Mouse (Mus musculus) forebrain, embryonic 16.5 days (tissue): ENCODE measurements at regions not wholly inside any gene's neighbourhood (a gene's known extent, or its start where the extent isn't known, plus 50 kb on each side); places are given as distances from the start of the nearest gene placed in this dataset.

Experiments used
- ATAC-seq: fragments of 200-750 bp; cut with Nextera tagmentation; 2 replicates; pipeline ENCODE4 v1.8.0; 2017; ENCODE audit warnings: mild to moderate bottlenecking, moderate library complexity
- H3K27ac ChIP-seq: fragments of 300-500 bp; sonication (generic); 2 replicates; pipeline ENCODE4 v1.5.1; 2014; ENCODE audit warnings: low read length, control low read depth
- H3K27me3 ChIP-seq: fragments of 300-500 bp; sonication (generic); replicated peaks from 2 replicates; pipeline ENCODE4 v1.6.1; 2014; ENCODE audit warnings: low read length; ENCODE audit not compliant: control insufficient read depth, insufficient read depth
- H3K36me3 ChIP-seq: fragments of 300-500 bp; sonication (generic); 2 replicates; pipeline ENCODE4 v1.6.1; 2014; ENCODE audit not compliant: control insufficient read depth, insufficient read depth
- H3K4me1 ChIP-seq: fragments of 300-500 bp; sonication (generic); replicated peaks from 2 replicates; pipeline ENCODE4 v1.6.1; 2014; ENCODE audit warnings: low read length; ENCODE audit not compliant: control insufficient read depth, insufficient read depth
- H3K4me2 ChIP-seq: fragments of 300-500 bp; sonication (generic); 2 replicates; pipeline ENCODE4 v1.6.1; 2014; ENCODE audit warnings: mild to moderate bottlenecking, low read length, control low read depth
- H3K4me3 ChIP-seq: fragments of 300-500 bp; sonication (generic); replicated peaks from 2 replicates; pipeline ENCODE4 v1.5.1; 2014; ENCODE audit warnings: mild to moderate bottlenecking, low read length, control low read depth
- H3K9ac ChIP-seq: fragments of 300-500 bp; sonication (generic); replicated peaks from 2 replicates; pipeline ENCODE4 v1.6.1; 2014; ENCODE audit warnings: low read depth, low read length, control low read depth
- H3K9me3 ChIP-seq: fragments of 300-500 bp; sonication (generic); 2 replicates; pipeline ENCODE4 v1.6.1; 2016; ENCODE audit warnings: low read length; ENCODE audit not compliant: control insufficient read depth
- WGBS: fragments of 180-500 bp; shearing (Covaris S2); extraction: QIAGEN DNeasy Blood & Tissue Kit; methylation state at CpG from one replicate; pipeline ENCODE4 v1.1.7; 2014; 5-methylcytosine and 5-hydroxymethylcytosine counted together

- 44% methylated on average over 3 of the region's 3 CpGs for WGBS
- no peaks in the 10 kb centered on the region for H3K36me3 ChIP-seq
- no peak overlapping the region for H3K4me2 ChIP-seq
- H3K9ac ChIP-seq, result no peak overlapping the region
- H3K27ac ChIP-seq, result no peak overlapping the region
- no peaks in the 10 kb centered on the region for H3K27me3 ChIP-seq
- H3K9me3 ChIP-seq, result no peaks in the 10 kb centered on the region
- no peaks in the 10 kb centered on the region for H3K4me1 ChIP-seq
- no peak for ATAC-seq
- H3K4me3 ChIP-seq, result no peak overlapping the region
Measured at GRCm38 (mm10) chr16:97234321-97234720, 63.8 kb upstream of the Dscam start.

DNA sequence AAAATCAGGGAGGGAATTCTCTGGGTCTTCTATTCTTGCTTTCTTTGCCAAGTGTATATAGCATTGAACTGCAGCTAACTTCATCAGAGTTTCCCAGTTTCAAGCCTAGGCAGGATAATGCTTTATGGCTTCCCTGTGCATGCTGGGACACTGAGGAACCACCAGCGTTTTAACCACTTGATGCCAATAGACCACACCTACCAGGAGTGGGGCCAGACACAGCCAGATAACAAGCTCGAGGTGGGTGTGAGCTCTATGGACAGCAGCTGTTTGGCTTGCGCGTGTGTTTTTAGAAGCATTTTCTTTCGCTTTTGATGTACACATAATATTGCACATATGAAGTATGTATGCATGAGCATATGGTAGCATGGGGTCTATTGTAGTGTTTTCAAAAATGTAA, 69.1 kb upstream of the Dscam start:
- ATAC-seq, result no peak
- H3K9me3 ChIP-seq, result no peaks in the 10 kb centered on the region
- no peak overlapping the region for H3K9ac ChIP-seq
- no peaks in the 10 kb centered on the region for H3K27me3 ChIP-seq
- no peak overlapping the region for H3K4me2 ChIP-seq
- WGBS, result 80% methylated on average over 5 of the region's 5 CpGs
- H3K4me1 ChIP-seq, result no peaks in the 10 kb centered on the region
- H3K27ac ChIP-seq, result no peak overlapping the region
- H3K36me3 ChIP-seq, result no peaks in the 10 kb centered on the region
- H3K4me3 ChIP-seq, result no peak overlapping the region

DNA sequence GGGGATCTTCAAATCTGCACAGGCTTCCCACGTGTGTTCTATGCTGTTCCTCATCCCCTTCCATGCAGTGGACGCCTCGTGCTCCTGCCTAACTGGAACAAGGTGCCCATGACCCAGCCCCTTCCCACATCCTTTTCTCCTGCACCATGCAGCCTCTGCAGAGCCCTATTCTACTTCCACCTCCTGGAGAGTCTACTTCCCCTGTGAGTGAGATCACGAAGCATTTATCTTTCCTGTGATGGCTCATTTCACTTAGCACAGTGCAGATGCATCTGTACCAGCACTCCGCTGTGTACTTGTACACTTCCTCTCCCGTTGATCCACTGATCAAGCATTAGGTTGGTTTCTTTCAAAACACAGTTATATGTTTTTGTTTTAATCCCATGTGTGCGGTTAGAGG, 69.5 kb upstream of the Dscam start:
- Histone ChIP-seq H3K9me3 (no peaks in the 10 kb centered on the region), H3K27me3 (no peaks in the 10 kb centered on the region), H3K4me1 (no peaks in the 10 kb centered on the region), H3K36me3 (no peaks in the 10 kb centered on the region), H3K9ac (no peak overlapping the region), H3K4me2 (no peak overlapping the region), H3K4me3 (no peak overlapping the region), H3K27ac (no peak overlapping the region)
- no peak for ATAC-seq
- 79% methylated on average over 7 of the region's 7 CpGs for WGBS

GRCm38 (mm10) chr16:97240859-97241360, 70.4 kb upstream of the Dscam start:
- no peak overlapping the region for H3K4me2 ChIP-seq
- ATAC-seq, result 0 out of 2 replicates have a peak, but pooled peaks have one; percentile 33
- whole genome bisulfite sequencing, result 36% methylated on average over 8 of the region's 8 CpGs
- H3K36me3 ChIP-seq, result no peaks in the 10 kb centered on the region
- no peak overlapping the region for H3K4me3 ChIP-seq
- H3K27me3 ChIP-seq, result no peaks in the 10 kb centered on the region
- H3K4me1 ChIP-seq, result no peaks in the 10 kb centered on the region
- no peaks in the 10 kb centered on the region for H3K9me3 ChIP-seq
- H3K27ac ChIP-seq, result no peak overlapping the region
- no peak overlapping the region for H3K9ac ChIP-seq

GRCm38 (mm10) chr16:97241639-97242038, 71.1 kb upstream of the Dscam start:
- H3K9me3 ChIP-seq, result no peaks in the 10 kb centered on the region
- no peak for ATAC-seq
- H3K27ac ChIP-seq, result no peak overlapping the region
- H3K27me3 ChIP-seq, result no peaks in the 10 kb centered on the region
- no peaks in the 10 kb centered on the region for H3K36me3 ChIP-seq
- H3K9ac ChIP-seq, result no peak overlapping the region
- no peak overlapping the region for H3K4me3 ChIP-seq
- no peak overlapping the region for H3K4me2 ChIP-seq
- no peaks in the 10 kb centered on the region for H3K4me1 ChIP-seq

- 70% methylated on average over 6 of the region's 6 CpGs for WGBS
- Histone ChIP-seq H3K4me3 (no peak overlapping the region), H3K36me3 (no peaks in the 10 kb centered on the region), H3K9ac (no peak overlapping the region), H3K27me3 (no peaks in the 10 kb centered on the region), H3K4me2 (no peak overlapping the region), H3K4me1 (no peaks in the 10 kb centered on the region), H3K9me3 (no peaks in the 10 kb centered on the region), H3K27ac (no peak overlapping the region)
- no peak for ATAC-seq
Measured at GRCm38 (mm10) chr16:97250488-97250887, 79.9 kb upstream of the Dscam start.

- no peak overlapping the region for H3K27ac ChIP-seq
Measured at GRCm38 (mm10) chr16:97252551-97252950, 82.0 kb upstream of the Dscam start.

GRCm38 (mm10) chr16:97252997-97253635, 82.6 kb upstream of the Dscam start:
- Histone ChIP-seq H3K27ac (no peak overlapping the region), H3K4me3 (no peak overlapping the region), H3K27me3 (no peaks in the 10 kb centered on the region), H3K4me2 (no peak overlapping the region), H3K9ac (no peak overlapping the region), H3K4me1 (no peaks in the 10 kb centered on the region), H3K36me3 (no peaks in the 10 kb centered on the region), H3K9me3 (no peaks in the 10 kb centered on the region)
- no peak for ATAC-seq
- 60% methylated on average over 2 of the region's 2 CpGs for WGBS

More at GRCm38 (mm10) chr16:97252551-97252950, 82.0 kb upstream of the Dscam start:
- Histone ChIP-seq H3K4me1 (no peaks in the 10 kb centered on the region), H3K27me3 (no peaks in the 10 kb centered on the region), H3K36me3 (no peaks in the 10 kb centered on the region), H3K9me3 (no peaks in the 10 kb centered on the region), H3K4me3 (no peak overlapping the region), H3K9ac (no peak overlapping the region), H3K4me2 (no peak overlapping the region)
- WGBS, result 100% methylated on average over 1 of the region's 1 CpGs
- ATAC-seq, result no peak

DNA sequence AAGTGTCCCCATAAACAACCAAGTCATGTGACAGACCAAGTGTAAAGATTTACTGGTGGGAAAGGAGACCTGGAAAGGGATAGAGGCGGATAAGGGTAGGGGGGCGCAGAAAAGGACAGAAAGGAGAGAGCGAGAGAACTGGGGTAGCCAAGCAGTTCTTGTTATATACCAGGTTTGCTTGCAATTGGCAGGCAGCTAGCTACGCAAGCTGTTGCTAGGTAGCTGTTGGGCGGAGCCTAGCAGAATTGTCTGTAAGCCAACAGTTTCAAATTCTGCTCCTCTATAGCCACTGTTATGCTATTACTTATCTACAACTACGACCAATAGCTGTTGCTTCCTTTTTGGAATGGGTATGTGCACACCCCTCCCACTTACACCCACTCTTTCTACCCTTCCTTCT, 88.3 kb upstream of the Dscam start:
- Histone ChIP-seq H3K4me1 (0 out of 2 replicates have a peak, but pooled peaks cover 3% of the 10 kb centered on the region), H3K36me3 (no peaks in the 10 kb centered on the region), H3K27ac (no peak overlapping the region), H3K4me3 (no peak overlapping the region), H3K9ac (no peak overlapping the region), H3K27me3 (no peaks in the 10 kb centered on the region), H3K9me3 (no peaks in the 10 kb centered on the region), H3K4me2 (no peak overlapping the region)
- ATAC-seq, result no peak
- 79% methylated on average over 6 of the region's 6 CpGs for WGBS

GRCm38 (mm10) chr16:97263451-97263850, 92.9 kb upstream of the Dscam start:
- H3K36me3 ChIP-seq, result no peaks in the 10 kb centered on the region
- no peaks in the 10 kb centered on the region for H3K27me3 ChIP-seq
- no peak overlapping the region for H3K4me3 ChIP-seq
- no peak for ATAC-seq
- H3K9me3 ChIP-seq, result no peaks in the 10 kb centered on the region
- no peak overlapping the region for H3K9ac ChIP-seq
- H3K27ac ChIP-seq, result no peak overlapping the region
- 0 out of 2 replicates have a peak, but pooled peaks cover 3% of the 10 kb centered on the region for H3K4me1 ChIP-seq
- H3K4me2 ChIP-seq, result no peak overlapping the region
- 6% methylated on average over 6 of the region's 6 CpGs for WGBS
